Mouse (Mus musculus) intestine, embryonic 14.5 days (tissue): Measurements from ENCODE around the gene Tmem185b. TPM values are rescaled to one million over a fixed set of nuclear protein-coding genes. Genes with fewer than 3 reads are reported as not detected.

Experiments used
- ATAC-seq: fragments of 200-750 bp; cut with Nextera tagmentation; replicated peaks from 2 replicates; pipeline ENCODE4 v1.8.0; 2017; ENCODE audit warnings: low read depth, moderate number of reproducible peaks, moderate TSS enrichment, moderate library complexity; ENCODE audit not compliant: low FRiP score, low TSS enrichment
- DNase-seq: peaks from one replicate; pipeline ENCODE4 v3.0.0-alpha.2; 2018; ENCODE audit warnings: low spot score
- H3K27ac ChIP-seq: fragments of 300-500 bp; sonication (generic); 2 replicates; pipeline ENCODE4 v1.5.1; 2014; ENCODE audit warnings: low read depth, mild to moderate bottlenecking, control low read depth
- H3K27me3 ChIP-seq: fragments of 300-500 bp; sonication (generic); replicated peaks from 2 replicates; pipeline ENCODE4 v1.6.1; 2014; ENCODE audit warnings: low read length, control low read depth; ENCODE audit not compliant: control insufficient read depth, insufficient read depth
- H3K36me3 ChIP-seq: fragments of 300-500 bp; sonication (generic); 2 replicates; pipeline ENCODE4 v1.6.1; 2014; ENCODE audit warnings: low read length, control low read depth; ENCODE audit not compliant: control insufficient read depth, insufficient read depth
- H3K4me1 ChIP-seq: fragments of 300-500 bp; sonication (generic); replicated peaks from 2 replicates; pipeline ENCODE4 v1.6.1; 2014; ENCODE audit warnings: low read length, control low read depth, mixed read lengths; ENCODE audit not compliant: control insufficient read depth, insufficient read depth
- H3K4me2 ChIP-seq: fragments of 300-500 bp; sonication (generic); 2 replicates; pipeline ENCODE4 v1.6.1; 2014; ENCODE audit warnings: low read length
- H3K4me3 ChIP-seq: fragments of 300-500 bp; sonication (generic); 2 replicates; pipeline ENCODE4 v1.5.1; 2014; ENCODE audit warnings: low read depth, low read length, control low read depth, mixed read lengths
- H3K9ac ChIP-seq: fragments of 300-500 bp; sonication (generic); 2 replicates; pipeline ENCODE4 v1.6.1; 2014; ENCODE audit warnings: mild to moderate bottlenecking, low read length
- H3K9me3 ChIP-seq: fragments of 300-500 bp; sonication (generic); 2 replicates; pipeline ENCODE4 v1.6.1; 2016; ENCODE audit warnings: low read length, control low read depth; ENCODE audit not compliant: control insufficient read depth
- WGBS: fragments of 180-500 bp; shearing (Covaris S2); extraction: QIAGEN DNeasy Blood & Tissue Kit; methylation state at CpG from one replicate; pipeline ENCODE4 v1.1.7; 2014; 5-methylcytosine and 5-hydroxymethylcytosine counted together
- polyA plus RNA-seq: library from polyadenylated mRNA; unstranded; fragments of >200 nt; fragmentation: Nextera tagmentation; extraction: Ambion mirVana; gene quantifications from 2 replicates; pipeline ENCODE4 v1.2.1, GENCODE M21; 2014

The Tmem185b gene
- polyA plus RNA-seq, 1 experiment from 2014 or later: 26.4 TPM

GRCm38 (mm10) chr1:119522726-119523125, 3.2 kb upstream of the Tmem185b start:
- H3K27me3 ChIP-seq: no peaks in the 10 kb centered on the region
- no peak overlapping the region for H3K9ac ChIP-seq
- peaks cover 7% of the 10 kb centered on the region; the same call in 1 of the 2 replicates for H3K36me3 ChIP-seq
- H3K4me2 ChIP-seq: no peak overlapping the region
- H3K9me3 ChIP-seq: peaks cover 10% of the 10 kb centered on the region
- ATAC-seq (no peak), DNase-seq (no peak)
- H3K4me3 ChIP-seq: no peak overlapping the region
- no peak overlapping the region for H3K27ac ChIP-seq
- 81% methylated on average over 4 of the region's 4 CpGs for WGBS
- peaks cover 15% of the 10 kb centered on the region for H3K4me1 ChIP-seq

DNA sequence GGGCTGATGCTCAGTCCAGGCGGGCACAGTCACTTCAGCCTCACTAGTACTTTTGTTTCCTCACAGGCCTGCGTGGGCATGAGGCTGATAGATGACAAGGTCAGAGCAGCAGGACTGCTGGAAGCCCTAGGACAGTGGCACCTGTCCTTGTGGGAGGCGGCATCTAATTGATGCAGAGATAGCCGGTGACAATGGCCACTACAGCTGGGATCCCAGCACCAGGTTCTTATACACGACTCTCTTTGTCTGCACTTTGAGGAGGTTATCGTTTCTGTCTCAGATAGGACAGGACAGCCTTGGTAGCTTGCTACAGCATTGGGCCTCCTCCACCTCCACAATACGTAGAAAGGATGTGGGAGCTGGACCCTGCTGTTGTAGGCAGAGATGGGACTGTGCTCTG, 2.6 kb upstream of the Tmem185b start:
- Histone ChIP-seq H3K27ac (no peak overlapping the region), H3K4me2 (no peak overlapping the region), H3K4me1 (peaks cover 15% of the 10 kb centered on the region), H3K4me3 (no peak overlapping the region), H3K36me3 (peaks cover 13% of the 10 kb centered on the region), H3K9me3 (peaks cover 10% of the 10 kb centered on the region), H3K27me3 (no peaks in the 10 kb centered on the region), H3K9ac (no peak overlapping the region)
- WGBS: 82% methylated on average over 7 of the region's 7 CpGs
- DNase-seq (no peak), ATAC-seq (no peak)

- ATAC-seq: no peak
- no peak overlapping the region for H3K4me3 ChIP-seq
- H3K4me2 ChIP-seq: no peak overlapping the region
- no peak overlapping the region for H3K27ac ChIP-seq
- DNase-seq: no peak
- H3K9me3 ChIP-seq: peaks cover 11% of the 10 kb centered on the region
- H3K36me3 ChIP-seq: peaks cover 17% of the 10 kb centered on the region
- no peak overlapping the region for H3K9ac ChIP-seq
- no peaks in the 10 kb centered on the region for H3K27me3 ChIP-seq
- WGBS: 91% methylated on average over 7 of the region's 7 CpGs
- peaks cover 15% of the 10 kb centered on the region for H3K4me1 ChIP-seq
Measured at GRCm38 (mm10) chr1:119523826-119524225, 2.1 kb upstream of the Tmem185b start.

- no peak for ATAC-seq
- Histone ChIP-seq H3K27ac (no peak overlapping the region; the same call in 1 of the 2 replicates), H3K27me3 (no peaks in the 10 kb centered on the region), H3K36me3 (peaks cover 23% of the 10 kb centered on the region), H3K4me3 (peak overlapping the region; percentile 50), H3K9ac (peak overlapping the region; percentile 62; the same call in 1 of the 2 replicates), H3K4me1 (peaks cover 15% of the 10 kb centered on the region), H3K9me3 (peaks cover 14% of the 10 kb centered on the region), H3K4me2 (peak overlapping the region; percentile 73)
- no peak for DNase-seq
- WGBS: 26% methylated on average over 5 of the region's 5 CpGs
Measured at GRCm38 (mm10) chr1:119525004-119525444, 936 bp upstream of the Tmem185b start.

DNA sequence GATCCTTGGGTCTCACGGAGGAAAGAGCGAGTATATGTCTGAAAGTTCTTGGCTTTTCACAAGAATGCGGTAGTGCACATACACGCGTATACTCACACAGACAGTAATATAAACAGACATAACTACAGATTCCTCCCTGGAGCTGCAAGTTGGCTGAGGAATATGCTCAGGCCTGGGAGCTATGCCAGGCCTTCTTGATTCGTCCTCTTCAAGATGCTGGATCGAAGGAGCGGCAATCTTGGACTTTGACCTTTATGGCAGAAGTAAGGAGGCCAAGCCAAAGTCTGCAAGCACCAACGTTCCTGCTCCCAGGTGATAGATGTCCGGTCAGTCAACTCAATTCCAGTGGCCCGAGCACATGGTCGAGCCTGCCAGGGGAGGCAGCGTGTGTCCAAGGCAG, 5.0 kb downstream of the Tmem185b start:
- Histone ChIP-seq H3K9me3 (peaks cover 14% of the 10 kb centered on the region), H3K27ac (no peak overlapping the region), H3K4me3 (no peak overlapping the region), H3K36me3 (peaks cover 23% of the 10 kb centered on the region), H3K27me3 (no peaks in the 10 kb centered on the region), H3K9ac (no peak overlapping the region), H3K4me2 (no peak overlapping the region), H3K4me1 (0 out of 2 replicates have a peak, but pooled peaks cover 5% of the 10 kb centered on the region)
- ATAC-seq (no peak), DNase-seq (no peak)
- 68% methylated on average over 13 of the region's 13 CpGs for WGBS

- Histone ChIP-seq H3K36me3 (peaks cover 22% of the 10 kb centered on the region), H3K27me3 (no peaks in the 10 kb centered on the region), H3K4me2 (no peak overlapping the region), H3K9me3 (peaks cover 6% of the 10 kb centered on the region), H3K4me1 (no peaks in the 10 kb centered on the region), H3K4me3 (no peak overlapping the region), H3K27ac (no peak overlapping the region), H3K9ac (no peak overlapping the region)
- WGBS: 96% methylated on average over 6 of the region's 6 CpGs
- DNase-seq (no peak), ATAC-seq (0 out of 2 replicates have a peak, but pooled peaks have one; percentile 28)
Measured at GRCm38 (mm10) chr1:119532165-119532564, 6.2 kb downstream of the Tmem185b start.

DNA sequence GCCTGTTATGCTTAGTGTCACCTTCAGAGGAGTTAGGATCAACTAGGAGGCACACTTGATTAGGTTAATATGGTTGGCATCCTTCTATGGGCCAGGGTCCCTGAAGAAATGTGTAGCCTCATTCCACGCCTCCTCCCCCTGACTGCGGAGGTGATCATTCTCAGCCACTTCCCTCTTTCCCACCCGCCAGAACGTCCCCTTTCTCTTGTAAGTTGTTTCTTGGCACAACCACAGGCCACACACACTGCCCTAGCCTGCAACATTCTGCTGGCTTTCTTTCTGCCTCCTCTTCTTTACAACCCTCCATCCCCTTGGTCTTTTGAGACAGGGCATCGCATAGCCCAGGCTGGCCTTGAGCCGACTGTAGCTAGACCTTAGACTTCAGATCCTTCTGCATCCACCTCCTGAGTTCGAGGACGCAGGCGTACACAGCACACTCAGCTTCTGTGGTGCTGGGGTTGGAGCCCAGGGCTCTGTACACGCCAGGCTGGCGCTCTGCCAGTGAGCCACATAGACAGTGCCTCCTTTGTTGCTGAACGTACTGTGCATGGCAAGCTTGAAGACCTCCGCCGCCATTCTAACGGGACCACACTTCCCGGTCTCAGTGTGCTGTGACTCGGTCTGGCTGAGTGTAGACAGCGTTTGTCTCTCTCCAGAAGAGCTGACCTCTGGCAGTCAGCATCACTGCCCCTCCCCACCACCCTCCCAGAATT, 7.3 kb downstream of the Tmem185b start:
- Histone ChIP-seq H3K27ac (no peak overlapping the region), H3K4me2 (no peak overlapping the region), H3K27me3 (no peaks in the 10 kb centered on the region), H3K9ac (no peak overlapping the region), H3K4me3 (no peak overlapping the region), H3K9me3 (peaks cover 4% of the 10 kb centered on the region; the same call in 1 of the 2 replicates), H3K4me1 (no peaks in the 10 kb centered on the region), H3K36me3 (peaks cover 12% of the 10 kb centered on the region)
- ATAC-seq (no peak), DNase-seq (no peak)
- 88% methylated on average over 18 of the region's 18 CpGs for WGBS

DNA sequence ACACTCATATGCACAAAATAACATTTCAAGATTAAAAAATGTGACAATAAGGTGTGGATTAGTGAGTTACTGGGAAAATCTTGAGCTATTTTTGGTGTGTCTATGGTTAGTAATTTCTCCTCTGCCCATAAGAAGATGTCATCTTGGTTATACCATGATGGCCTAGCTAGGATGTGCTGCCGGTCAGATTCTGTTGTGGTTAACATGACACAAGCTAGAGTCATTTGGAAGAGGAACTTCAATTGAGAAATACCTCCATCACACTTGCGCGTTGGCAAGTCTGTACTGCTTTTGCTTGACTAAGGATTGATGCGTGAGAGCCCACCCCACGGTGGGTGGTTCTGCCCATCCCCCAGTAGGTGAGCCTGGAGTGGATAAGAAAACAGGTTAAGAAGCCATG, 8.4 kb downstream of the Tmem185b start:
- no peak overlapping the region for H3K9ac ChIP-seq
- WGBS: 94% methylated on average over 5 of the region's 5 CpGs
- H3K9me3 ChIP-seq: no peaks in the 10 kb centered on the region
- no peak for DNase-seq
- no peak overlapping the region for H3K27ac ChIP-seq
- H3K4me1 ChIP-seq: no peaks in the 10 kb centered on the region
- H3K4me3 ChIP-seq: no peak overlapping the region
- no peak for ATAC-seq
- H3K4me2 ChIP-seq: no peak overlapping the region
- peaks cover under 1% of the 10 kb centered on the region; the same call in 1 of the 2 replicates for H3K36me3 ChIP-seq
- no peaks in the 10 kb centered on the region for H3K27me3 ChIP-seq

- no peak overlapping the region for H3K9ac ChIP-seq
- H3K27ac ChIP-seq: no peak overlapping the region
- no peaks in the 10 kb centered on the region for H3K4me1 ChIP-seq
- no peaks in the 10 kb centered on the region for H3K9me3 ChIP-seq
- DNase-seq (no peak), ATAC-seq (no peak)
- H3K27me3 ChIP-seq: no peaks in the 10 kb centered on the region
- 84% methylated on average over 2 of the region's 2 CpGs for WGBS
- H3K36me3 ChIP-seq: no peaks in the 10 kb centered on the region
- no peak overlapping the region for H3K4me2 ChIP-seq
- H3K4me3 ChIP-seq: no peak overlapping the region
Measured at GRCm38 (mm10) chr1:119536122-119536521, 10.2 kb downstream of the Tmem185b start.
